Mouse (Mus musculus): ENCODE results near the gene Spata5. TPM values are rescaled to one million over a fixed set of nuclear protein-coding genes. Genes with fewer than 3 reads are reported as not detected.

Gene Spata5
- polyA plus RNA-seq, 1 experiment from 2014 or later, result 55.0 TPM

DNA sequence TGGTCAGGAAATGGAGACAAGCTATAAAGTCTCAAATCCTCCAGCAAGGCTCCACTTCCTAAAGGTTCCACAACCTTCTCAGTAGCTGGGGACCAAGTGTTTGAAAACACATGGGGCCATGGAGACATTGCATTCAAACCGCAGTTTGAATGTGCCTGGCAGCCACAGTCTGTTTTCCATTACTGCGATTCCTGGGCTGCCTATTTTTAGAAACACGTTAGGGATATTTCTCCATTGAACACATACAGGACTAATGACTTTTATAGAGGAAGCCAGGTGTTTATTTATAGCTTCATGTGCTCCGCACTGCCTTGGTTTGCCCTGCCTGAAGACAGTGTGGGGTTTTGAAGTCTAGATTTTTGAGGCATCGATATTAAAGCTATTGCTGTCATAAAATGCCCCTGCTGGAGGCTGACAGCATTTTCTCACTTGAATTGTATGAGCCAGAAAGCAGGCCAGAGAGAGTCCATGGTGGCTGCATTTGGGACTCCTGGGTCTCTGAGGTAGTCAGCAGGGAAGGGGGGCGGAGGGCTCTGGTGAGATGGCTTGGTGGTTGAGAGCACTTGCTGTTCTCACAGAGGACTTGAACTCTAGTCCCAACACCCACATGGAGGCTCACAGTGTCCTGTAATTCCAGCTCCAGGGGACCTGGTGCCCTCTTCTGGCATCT is 36.5 kb upstream of the Spata5 start:
- Histone ChIP-seq H3K4me2 (ENCODE audit: low read depth, low read length, severe bottlenecking) (no peak overlapping the region), H3K27ac (ENCODE audit: low read depth, low read length) (no peak overlapping the region), H3K9ac (ENCODE audit: low read length) (no peak overlapping the region), H3K9me3 (ENCODE audit: control insufficient read depth, low read length) (no peaks in the 10 kb centered on the region), H3K27me3 (ENCODE audit: control insufficient read depth, insufficient read depth, low read length) (no peaks in the 10 kb centered on the region), H3K4me1 (replicated peaks; ENCODE audit: control insufficient read depth, insufficient read depth, low read length) (0 out of 2 replicates have a peak, but pooled peaks cover 2% of the 10 kb centered on the region), H3K36me3 (ENCODE audit: control insufficient read depth, insufficient read depth, low read length) (no peaks in the 10 kb centered on the region), H3K4me3 (ENCODE audit: low read depth, low read length) (no peak overlapping the region)
- DNase-seq (ENCODE audit: low spot score) (no peak), ATAC-seq (replicated peaks; ENCODE audit: low FRiP score) (no peak)
- WGBS, result 90% methylated on average over 6 of the region's 6 CpGs

GRCm38 (mm10) chr3:37387310-37387709 is 32.4 kb upstream of the Spata5 start:
- 90% methylated on average over 6 of the region's 6 CpGs for WGBS
- no peaks in the 10 kb centered on the region for H3K4me1 ChIP-seq (replicated peaks; ENCODE audit: control insufficient read depth, insufficient read depth, low read length)
- no peak overlapping the region for H3K4me3 ChIP-seq (ENCODE audit: low read depth, low read length)
- H3K9ac ChIP-seq (ENCODE audit: low read length), result no peak overlapping the region
- DNase-seq (ENCODE audit: low spot score) (no peak), ATAC-seq (replicated peaks; ENCODE audit: low FRiP score) (no peak)
- no peak overlapping the region for H3K27ac ChIP-seq (ENCODE audit: low read depth, low read length)
- H3K9me3 ChIP-seq (ENCODE audit: control insufficient read depth, low read length), result no peaks in the 10 kb centered on the region; the same call in 1 of the 2 replicates
- no peaks in the 10 kb centered on the region for H3K36me3 ChIP-seq (ENCODE audit: control insufficient read depth, insufficient read depth, low read length)
- H3K4me2 ChIP-seq (ENCODE audit: low read depth, low read length, severe bottlenecking), result no peak overlapping the region
- no peaks in the 10 kb centered on the region for H3K27me3 ChIP-seq (ENCODE audit: control insufficient read depth, insufficient read depth, low read length)

DNA sequence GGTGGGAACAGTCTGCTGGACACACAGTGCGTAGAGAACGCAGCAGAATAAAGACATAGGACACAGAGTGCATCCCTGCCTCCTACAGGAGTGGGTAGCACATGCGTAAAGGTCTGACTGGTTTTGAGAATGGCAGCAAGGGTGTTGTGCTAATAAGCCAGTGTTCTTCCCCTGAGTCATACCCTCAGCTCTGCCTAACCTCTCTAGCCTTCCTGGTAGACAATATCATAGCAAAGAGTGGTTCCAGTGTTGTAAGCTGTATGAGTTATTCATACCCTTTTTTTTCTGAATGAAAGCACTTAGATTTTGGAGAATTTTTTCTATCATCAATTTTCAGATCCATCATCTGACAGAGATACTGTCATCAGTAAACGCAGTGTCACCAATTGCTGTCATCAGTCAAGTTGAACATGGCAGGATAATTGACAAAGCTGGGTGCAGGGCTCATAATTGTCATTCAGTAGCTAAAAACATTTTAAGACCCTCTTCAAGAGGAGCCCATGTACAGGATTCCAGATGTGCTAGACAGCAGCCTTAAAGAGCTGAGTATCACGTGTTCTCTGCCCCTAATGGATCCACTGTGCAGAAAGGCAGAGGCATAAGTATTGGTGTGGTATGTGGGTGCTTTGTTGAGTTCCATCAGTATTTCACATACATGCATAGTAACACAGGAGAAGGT is 22.6 kb upstream of the Spata5 start:
- WGBS, result 90% methylated on average over 5 of the region's 5 CpGs

DNA sequence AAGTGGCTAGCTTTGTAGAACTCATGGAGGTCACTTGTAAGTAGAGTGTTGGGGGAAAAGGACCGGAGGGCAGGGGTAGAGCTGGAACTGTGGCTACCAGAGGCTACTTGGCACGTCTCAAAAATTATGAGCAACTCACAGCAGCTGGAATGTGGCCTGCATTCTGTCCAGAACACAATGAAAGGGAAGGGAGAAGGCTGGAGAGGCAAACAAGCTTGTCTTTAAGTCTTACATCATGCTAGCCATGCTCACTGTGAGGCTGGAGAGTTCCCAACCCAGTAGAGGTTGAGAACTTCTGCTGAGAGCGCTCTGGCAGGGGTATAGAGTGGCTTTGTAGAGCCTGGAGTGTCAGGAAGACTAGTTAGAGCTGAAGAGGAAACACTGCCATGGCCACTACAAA is 22.1 kb upstream of the Spata5 start:
- 92% methylated on average over 3 of the region's 3 CpGs for WGBS
- DNase-seq (ENCODE audit: low spot score) (no peak), ATAC-seq (replicated peaks; ENCODE audit: low FRiP score) (no peak)
- H3K27ac ChIP-seq (ENCODE audit: low read depth, low read length), result no peak overlapping the region
- H3K36me3 ChIP-seq (ENCODE audit: control insufficient read depth, insufficient read depth, low read length), result no peaks in the 10 kb centered on the region
- no peaks in the 10 kb centered on the region for H3K9me3 ChIP-seq (ENCODE audit: control insufficient read depth, low read length)
- H3K4me1 ChIP-seq (replicated peaks; ENCODE audit: control insufficient read depth, insufficient read depth, low read length), result no peaks in the 10 kb centered on the region
- no peaks in the 10 kb centered on the region for H3K27me3 ChIP-seq (ENCODE audit: control insufficient read depth, insufficient read depth, low read length)
- no peak overlapping the region for H3K4me2 ChIP-seq (ENCODE audit: low read depth, low read length, severe bottlenecking)
- no peak overlapping the region for H3K9ac ChIP-seq (ENCODE audit: low read length)
- no peak overlapping the region for H3K4me3 ChIP-seq (ENCODE audit: low read depth, low read length)

More for the DNA sequence above, 22.6 kb upstream of the Spata5 start:
- ATAC-seq (replicated peaks; ENCODE audit: low FRiP score) (no peak), DNase-seq (ENCODE audit: low spot score) (no peak)
- no peak overlapping the region for H3K27ac ChIP-seq (ENCODE audit: low read depth, low read length)
- no peak overlapping the region for H3K4me3 ChIP-seq (ENCODE audit: low read depth, low read length)
- no peaks in the 10 kb centered on the region for H3K36me3 ChIP-seq (ENCODE audit: control insufficient read depth, insufficient read depth, low read length)
- H3K4me2 ChIP-seq (ENCODE audit: low read depth, low read length, severe bottlenecking), result no peak overlapping the region
- no peaks in the 10 kb centered on the region for H3K9me3 ChIP-seq (ENCODE audit: control insufficient read depth, low read length)
- H3K4me1 ChIP-seq (replicated peaks; ENCODE audit: control insufficient read depth, insufficient read depth, low read length), result no peaks in the 10 kb centered on the region
- no peak overlapping the region for H3K9ac ChIP-seq (ENCODE audit: low read length)
- H3K27me3 ChIP-seq (ENCODE audit: control insufficient read depth, insufficient read depth, low read length), result no peaks in the 10 kb centered on the region

DNA sequence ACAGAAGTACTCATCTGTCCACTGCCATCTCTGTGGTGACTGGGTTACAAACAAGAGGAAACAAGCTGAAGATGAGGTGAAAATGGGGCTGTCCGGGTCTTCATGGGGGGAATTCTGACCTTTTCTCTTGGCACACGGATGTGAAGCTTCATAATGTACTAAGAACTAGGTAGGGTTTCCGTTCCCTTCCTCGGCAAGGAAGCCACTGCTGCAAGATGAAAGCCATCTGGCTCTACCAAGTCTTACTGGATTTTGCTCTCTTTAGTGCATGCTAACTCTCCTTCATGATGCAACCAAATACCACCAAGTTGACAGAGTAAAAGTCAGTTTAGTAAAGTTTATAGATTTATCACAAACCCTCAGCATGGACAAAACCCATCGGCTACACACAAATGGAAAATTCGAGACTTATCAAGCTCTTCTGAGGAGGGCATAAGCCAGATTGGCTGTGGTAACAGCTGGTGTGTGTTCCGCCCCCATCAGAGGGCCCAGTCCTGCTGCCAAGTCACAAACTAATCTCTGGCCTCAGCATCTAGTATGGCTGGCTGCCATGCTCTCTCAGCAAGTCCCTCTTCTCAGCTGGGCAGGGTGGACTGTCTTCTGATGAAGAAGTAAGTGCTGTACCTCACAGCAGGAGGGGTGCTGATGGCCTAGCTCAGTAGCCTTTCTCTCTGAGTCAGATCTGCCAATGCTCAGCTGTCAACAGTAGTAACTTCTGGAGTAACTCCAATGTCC is 20.9 kb upstream of the Spata5 start:
- no peaks in the 10 kb centered on the region for H3K36me3 ChIP-seq (ENCODE audit: control insufficient read depth, insufficient read depth, low read length)
- no peaks in the 10 kb centered on the region for H3K4me1 ChIP-seq (replicated peaks; ENCODE audit: control insufficient read depth, insufficient read depth, low read length)
- WGBS, result 89% methylated on average over 7 of the region's 7 CpGs
- H3K4me2 ChIP-seq (ENCODE audit: low read depth, low read length, severe bottlenecking), result no peak overlapping the region
- H3K27ac ChIP-seq (ENCODE audit: low read depth, low read length), result no peak overlapping the region
- DNase-seq (ENCODE audit: low spot score) (no peak), ATAC-seq (replicated peaks; ENCODE audit: low FRiP score) (no peak)
- H3K9ac ChIP-seq (ENCODE audit: low read length), result no peak overlapping the region
- H3K27me3 ChIP-seq (ENCODE audit: control insufficient read depth, insufficient read depth, low read length), result no peaks in the 10 kb centered on the region
- H3K4me3 ChIP-seq (ENCODE audit: low read depth, low read length), result no peak overlapping the region
- H3K9me3 ChIP-seq (ENCODE audit: control insufficient read depth, low read length), result no peaks in the 10 kb centered on the region

DNA sequence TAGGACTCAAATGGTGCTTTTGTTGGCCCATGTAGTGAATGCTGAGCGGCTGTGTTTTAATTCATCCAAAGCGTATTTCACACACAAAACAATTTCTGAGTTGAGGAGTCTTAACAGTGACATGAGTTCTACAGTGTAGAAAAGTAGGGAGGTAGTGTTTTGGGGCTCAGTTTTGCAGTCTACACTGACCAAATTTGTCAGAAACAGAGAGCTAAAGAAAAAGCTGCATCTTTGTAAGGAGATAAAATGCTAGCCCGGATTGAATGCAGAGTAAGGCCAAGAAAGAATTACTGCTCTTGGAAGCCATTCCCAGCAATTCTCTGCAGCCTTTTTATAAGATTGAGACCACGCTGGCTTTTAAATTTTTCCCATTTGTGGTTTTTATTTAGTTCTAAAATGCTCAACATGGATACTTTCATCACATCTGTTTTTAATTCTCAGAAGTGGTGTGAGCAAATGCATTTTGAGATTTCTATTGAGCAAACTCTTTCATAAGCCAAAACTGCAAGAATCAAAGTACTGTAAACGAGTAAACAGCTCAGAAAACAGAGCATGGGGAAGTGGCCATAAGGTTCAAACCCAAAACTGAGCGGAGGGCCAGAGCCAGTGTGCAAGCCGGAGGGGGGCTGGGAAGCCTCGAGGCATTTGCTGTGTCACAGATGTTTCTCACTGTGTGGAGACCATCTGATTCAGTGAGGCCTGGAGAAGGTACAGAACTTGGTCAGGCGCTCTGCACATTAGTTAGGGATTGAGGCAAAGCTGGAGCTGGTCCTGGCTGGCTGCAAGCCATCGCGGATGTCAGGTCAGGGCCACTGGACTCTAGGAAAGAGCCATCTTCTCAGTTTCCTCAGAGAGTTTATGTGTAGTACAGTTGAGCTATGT is 17.7 kb upstream of the Spata5 start:
- WGBS, result 83% methylated on average over 11 of the region's 11 CpGs
- no peak for DNase-seq (ENCODE audit: low spot score)

GRCm38 (mm10) chr3:37407598-37407997 is 12.1 kb upstream of the Spata5 start:
- Histone ChIP-seq H3K9ac (ENCODE audit: low read length) (no peak overlapping the region), H3K9me3 (ENCODE audit: control insufficient read depth, low read length) (no peaks in the 10 kb centered on the region), H3K4me3 (ENCODE audit: low read depth, low read length) (no peak overlapping the region), H3K36me3 (ENCODE audit: control insufficient read depth, insufficient read depth, low read length) (no peaks in the 10 kb centered on the region), H3K27me3 (ENCODE audit: control insufficient read depth, insufficient read depth, low read length) (no peaks in the 10 kb centered on the region), H3K27ac (ENCODE audit: low read depth, low read length) (no peak overlapping the region), H3K4me2 (ENCODE audit: low read depth, low read length, severe bottlenecking) (no peak overlapping the region), H3K4me1 (replicated peaks; ENCODE audit: control insufficient read depth, insufficient read depth, low read length) (no peaks in the 10 kb centered on the region)
- DNase-seq (ENCODE audit: low spot score), result no peak
- no peak for ATAC-seq (replicated peaks; ENCODE audit: low FRiP score)

More for the DNA sequence above, 17.7 kb upstream of the Spata5 start:
- Histone ChIP-seq H3K4me2 (ENCODE audit: low read depth, low read length, severe bottlenecking) (no peak overlapping the region), H3K4me1 (replicated peaks; ENCODE audit: control insufficient read depth, insufficient read depth, low read length) (no peaks in the 10 kb centered on the region), H3K9me3 (ENCODE audit: control insufficient read depth, low read length) (no peaks in the 10 kb centered on the region), H3K36me3 (ENCODE audit: control insufficient read depth, insufficient read depth, low read length) (no peaks in the 10 kb centered on the region), H3K27ac (ENCODE audit: low read depth, low read length) (no peak overlapping the region), H3K27me3 (ENCODE audit: control insufficient read depth, insufficient read depth, low read length) (no peaks in the 10 kb centered on the region), H3K9ac (ENCODE audit: low read length) (no peak overlapping the region), H3K4me3 (ENCODE audit: low read depth, low read length) (no peak overlapping the region)
- no peak for ATAC-seq (replicated peaks; ENCODE audit: low FRiP score)

GRCm38 (mm10) chr3:37413446-37413845 is 6.2 kb upstream of the Spata5 start:
- DNase-seq (ENCODE audit: low spot score), result no peak

More at GRCm38 (mm10) chr3:37413446-37413845, 6.2 kb upstream of the Spata5 start:
- no peaks in the 10 kb centered on the region; the same call in 1 of the 2 replicates for H3K4me1 ChIP-seq (replicated peaks; ENCODE audit: control insufficient read depth, insufficient read depth, low read length)
- H3K9me3 ChIP-seq (ENCODE audit: control insufficient read depth, low read length), result no peaks in the 10 kb centered on the region
- no peak overlapping the region for H3K4me2 ChIP-seq (ENCODE audit: low read depth, low read length, severe bottlenecking)
- no peaks in the 10 kb centered on the region for H3K36me3 ChIP-seq (ENCODE audit: control insufficient read depth, insufficient read depth, low read length)
- no peaks in the 10 kb centered on the region for H3K27me3 ChIP-seq (ENCODE audit: control insufficient read depth, insufficient read depth, low read length)
- no peak overlapping the region for H3K27ac ChIP-seq (ENCODE audit: low read depth, low read length)
- WGBS, result 94% methylated on average over 3 of the region's 3 CpGs
- no peak overlapping the region for H3K4me3 ChIP-seq (ENCODE audit: low read depth, low read length)
- H3K9ac ChIP-seq (ENCODE audit: low read length), result no peak overlapping the region
- no peak for ATAC-seq (replicated peaks; ENCODE audit: low FRiP score)
